Mouse (Mus musculus) left cerebral cortex, postnatal 14 days (tissue): ENCODE measurements around the gene Btn2a2. TPM values are rescaled to one million over a fixed set of nuclear protein-coding genes. Genes with fewer than 3 reads are reported as not detected.
A peak's percentile ranks its signal among the peaks of the same experiment; 100 is the strongest.

Experiments used
- DNase-seq, 2 experiments: peaks; one replicate each; pipeline ENCODE4 v3.0.0; 2021 to 2022; ENCODE audit warnings: low spot score in 2 of 2, mixed read lengths in 1 of 2
- intact Hi-C: fragments of 180-260 bp; cut with DNase I; formaldehyde crosslinking; loops from one replicate; pipeline ENCODE4 v1.15.1; 2025
- long read RNA-seq, 2 experiments: library from polyadenylated mRNA; stranded (forward); transcript quantifications; one replicate each; pipeline ENCODE4 v2.0.0; 2021
- total RNA-seq, 2 experiments: library from RNA; stranded (reverse); gene quantifications; 2 replicates each; pipeline ENCODE4 v1.2.3; 2021

The Btn2a2 gene
- total RNA-seq: 1 to 10 TPM in 1 of 2 experiments, under 1 TPM in 1; 0.82 to 1.3 TPM
- long read RNA-seq, experiment 1, partial matches to known transcripts: 0 of 4 reads
- long read RNA-seq, experiment 1, other reads (novel, unspliced or antisense): 4 of 4 reads
- long read RNA-seq, experiment 2: 0 reads

DNA sequence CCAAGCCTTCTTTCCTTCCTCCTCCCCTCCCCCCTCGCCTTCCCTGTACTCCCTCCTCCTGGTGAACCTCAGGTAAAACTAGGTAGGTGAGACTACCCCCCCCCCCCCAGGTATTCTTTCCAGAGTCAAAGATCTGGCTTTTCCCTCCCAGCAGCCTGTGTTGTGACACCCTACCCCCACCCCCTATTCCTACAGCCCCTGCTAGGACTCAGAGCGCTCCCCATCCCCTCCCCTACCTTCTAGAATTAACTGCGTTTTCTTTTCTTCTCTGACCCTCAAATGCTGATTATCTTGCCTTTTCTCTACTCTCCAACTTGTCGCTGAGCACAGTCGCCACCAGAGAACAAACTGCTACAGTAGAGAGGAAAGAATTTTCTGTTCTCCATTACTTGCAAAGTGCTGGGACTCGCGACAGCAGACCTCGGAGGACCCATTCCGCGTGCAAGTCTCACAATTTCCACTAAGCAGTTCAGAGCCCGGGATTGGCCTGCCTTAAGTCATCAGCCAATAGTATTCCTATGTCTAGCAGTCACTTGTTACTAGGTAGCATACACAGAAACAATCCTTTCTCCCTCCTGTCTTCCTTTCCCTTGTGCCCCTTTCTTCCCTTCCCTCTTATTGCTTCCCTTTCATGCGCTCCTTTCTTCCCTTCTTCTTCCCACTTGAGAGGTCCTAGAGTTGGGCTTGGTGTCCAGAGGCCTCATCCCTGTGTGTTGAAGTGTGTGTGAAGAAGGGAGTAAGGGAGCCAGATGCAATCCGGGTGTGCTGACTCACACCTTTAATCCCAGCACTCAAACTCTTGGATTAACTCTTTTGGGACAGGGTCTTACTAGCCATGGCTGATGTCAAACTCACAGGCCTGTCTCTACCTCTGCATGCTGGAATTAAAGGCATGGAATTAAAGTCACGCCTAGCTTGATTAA lies at the start of gene Btn2a2:
Btn2a2 (minus strand) TSS at position 458 of the 923 bp plus-strand sequence.
- peak; percentile 83 to 91 for DNase-seq
- intact Hi-C loops: no loop called here

DNA sequence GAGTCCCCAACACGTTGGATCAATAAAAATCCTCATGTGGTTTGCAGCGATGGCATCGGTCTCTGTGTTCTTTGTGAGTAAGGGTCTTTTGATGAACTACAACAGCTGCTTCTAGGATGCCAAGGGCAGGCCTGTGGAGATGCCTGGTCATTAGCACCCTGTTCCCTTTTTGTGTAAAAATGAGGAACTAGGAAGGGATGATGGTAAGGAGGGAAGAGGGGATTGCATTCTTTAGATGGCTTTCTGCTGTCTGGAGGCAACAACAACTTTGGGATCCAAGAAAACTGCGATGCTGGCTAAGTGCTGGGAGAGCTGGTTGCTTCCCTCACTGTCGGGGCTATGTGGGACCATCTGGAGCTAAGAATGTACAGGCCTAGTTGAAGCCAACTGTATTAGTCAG lies 49.6 kb upstream of the Btn2a2 start:
- no peak for DNase-seq
- intact Hi-C loops: loop anchor here (10.0 kb wide), 1 partner anchor 1823 kb away; the partner anchor contains the start of genes Hist1h2ai, Hist1h2bl and Hist1h3h

DNA sequence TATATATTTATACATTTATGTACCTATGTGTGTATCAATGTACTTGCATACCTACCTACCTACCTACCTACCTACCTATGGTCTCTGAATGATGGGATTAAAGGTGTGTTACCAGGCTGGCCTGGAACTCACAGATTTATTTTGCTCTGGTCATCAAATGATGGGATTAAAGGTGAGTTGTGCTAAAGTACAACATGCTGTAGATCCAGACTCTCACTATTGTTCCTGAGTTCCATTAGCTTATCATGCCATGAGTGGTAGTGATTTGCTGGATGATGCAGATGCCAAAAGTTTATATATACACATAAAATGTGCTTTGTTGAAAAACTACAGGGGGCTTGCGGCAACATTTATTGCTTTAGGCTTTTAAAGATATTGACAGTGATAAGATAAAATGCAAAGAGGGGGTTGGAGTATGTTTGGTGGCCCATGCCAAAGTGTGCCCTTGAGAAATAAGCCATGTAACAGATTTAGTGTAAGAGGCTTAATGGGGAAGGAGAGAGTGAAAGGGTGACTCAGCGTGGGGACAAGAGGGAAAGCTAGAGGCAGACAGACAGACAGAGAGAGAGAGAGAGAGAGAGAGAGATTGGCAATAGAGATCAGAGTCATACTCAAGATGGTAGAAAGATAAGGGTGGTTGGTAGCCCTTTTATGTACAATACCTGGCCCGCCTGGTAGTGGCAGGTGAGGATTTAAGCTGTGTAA lies 48.5 kb upstream of the Btn2a2 start:
- no peak for DNase-seq
- intact Hi-C loops: loop anchor here (10.0 kb wide), 1 partner anchor 1822 kb away; the partner anchor contains the start of genes Hist1h2ai, Hist1h2bl and Hist1h3h

DNA sequence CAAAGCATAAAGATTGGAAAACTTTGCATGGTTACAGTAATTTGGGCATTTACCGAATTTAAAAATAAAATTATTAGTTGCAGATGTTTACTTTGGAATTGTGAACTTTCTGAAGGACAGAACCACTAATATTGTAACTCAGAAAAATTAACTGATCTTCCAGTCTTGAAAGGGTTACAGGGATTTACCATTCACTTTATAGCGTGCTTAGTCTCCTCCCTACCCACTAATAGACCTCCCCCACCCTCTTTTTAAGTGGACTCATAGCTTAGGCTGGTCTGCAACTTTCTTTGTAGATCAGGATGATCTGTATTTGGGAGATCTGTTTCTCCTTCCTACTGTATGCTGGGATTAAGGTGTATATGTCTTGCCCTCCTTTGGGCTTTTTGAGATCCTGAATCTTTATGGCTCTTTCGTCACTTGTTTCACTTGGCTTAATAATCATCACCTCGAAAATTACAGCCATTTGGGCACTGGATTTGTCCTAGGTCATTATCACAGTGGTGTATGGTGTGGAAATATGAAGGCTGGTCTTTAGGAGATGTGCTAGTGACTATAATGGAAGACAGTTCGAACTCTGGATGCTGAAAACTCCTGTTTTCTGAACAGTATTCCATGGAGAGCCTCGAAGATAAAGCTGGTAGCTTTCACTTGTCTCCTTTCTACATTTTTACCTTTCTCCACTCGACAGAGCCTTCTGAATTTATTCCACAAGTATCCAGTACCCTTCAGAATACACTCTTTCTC lies 47.6 kb upstream of the Btn2a2 start:
- intact Hi-C loops: loop anchor here (10.0 kb wide), 1 partner anchor 1821 kb away; the partner anchor contains the start of genes Hist1h2ai, Hist1h2bl and Hist1h3h
- no peak for DNase-seq

DNA sequence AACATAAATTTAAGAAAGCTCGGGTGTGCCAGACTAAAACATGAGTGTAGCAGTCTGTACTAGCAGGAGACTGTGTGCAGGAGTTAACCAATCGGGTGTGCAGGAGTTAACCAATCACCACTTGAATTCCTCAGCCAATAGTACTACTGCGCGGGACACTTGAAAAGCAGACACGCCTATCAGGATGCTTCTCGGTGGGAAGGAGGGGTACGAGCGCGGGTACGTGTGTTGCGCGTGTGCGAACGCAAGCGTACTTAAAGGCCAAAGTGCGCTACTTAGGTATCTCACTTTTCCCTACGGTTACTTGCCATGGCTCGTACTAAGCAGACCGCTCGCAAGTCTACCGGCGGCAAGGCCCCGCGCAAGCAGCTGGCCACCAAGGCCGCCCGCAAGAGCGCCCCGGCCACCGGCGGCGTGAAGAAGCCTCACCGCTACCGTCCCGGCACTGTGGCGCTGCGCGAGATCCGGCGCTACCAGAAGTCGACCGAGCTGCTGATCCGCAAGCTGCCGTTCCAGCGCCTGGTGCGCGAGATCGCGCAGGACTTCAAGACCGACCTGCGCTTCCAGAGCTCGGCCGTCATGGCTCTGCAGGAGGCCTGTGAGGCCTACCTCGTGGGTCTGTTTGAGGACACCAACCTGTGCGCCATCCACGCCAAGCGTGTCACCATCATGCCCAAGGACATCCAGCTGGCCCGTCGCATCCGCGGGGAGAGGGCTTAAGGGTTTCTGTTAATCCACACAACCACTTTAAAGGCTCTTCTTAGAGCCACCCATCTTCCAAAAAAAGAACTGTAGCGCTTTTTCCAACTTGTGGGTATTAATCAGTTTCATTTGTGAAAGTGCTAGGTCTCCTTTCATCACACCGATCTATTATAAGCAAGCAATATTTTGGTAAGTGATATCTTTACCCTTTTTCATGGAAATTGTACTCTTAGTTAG lies 46.7 kb upstream of the Btn2a2 start, which contains the start of gene Hist1h3g:
Hist1h3g (plus strand) TSS at position 286 of the 939 bp plus-strand sequence.
- intact Hi-C loops: loop anchor here (10.0 kb wide), 1 partner anchor 1821 kb away; the partner anchor contains the start of genes Hist1h2ai, Hist1h2bl and Hist1h3h
- peak; percentile 95 to 97 for DNase-seq

DNA sequence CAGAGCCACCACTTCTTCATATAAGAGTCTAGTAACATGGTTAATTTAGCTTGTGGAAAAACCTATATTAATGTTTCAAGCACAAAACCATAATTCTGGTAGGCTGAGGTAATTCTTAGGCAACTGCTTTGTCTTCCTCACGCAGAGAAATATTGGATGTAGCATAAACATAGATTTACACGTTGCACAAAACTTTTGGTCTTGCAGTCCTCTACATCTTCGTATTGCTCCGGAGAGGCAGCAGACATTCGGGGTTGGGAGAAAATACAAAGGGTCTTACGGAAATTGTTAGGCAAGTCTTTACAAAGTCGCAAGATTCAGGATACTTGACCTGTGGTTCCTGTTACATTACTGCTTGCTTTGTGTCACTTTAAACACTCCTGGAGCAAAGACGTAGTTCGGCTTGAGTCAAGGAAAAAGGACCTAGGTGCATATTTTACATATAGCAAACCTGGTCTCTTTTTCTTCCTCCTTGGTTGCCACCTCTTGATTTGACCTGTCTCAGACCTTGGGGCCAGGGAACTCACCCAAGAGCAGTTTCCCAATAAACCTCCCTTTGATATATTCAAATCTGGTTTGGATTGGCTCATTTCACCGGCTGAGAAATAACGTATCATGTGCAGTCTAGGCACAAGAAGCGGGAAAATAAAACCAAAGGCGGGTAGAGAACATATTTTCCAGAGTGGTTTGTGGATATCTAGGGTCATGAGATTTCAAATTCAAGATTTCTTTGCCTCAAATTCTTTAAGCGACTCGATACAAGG lies 45.9 kb upstream of the Btn2a2 start:
- no peak for DNase-seq
- intact Hi-C loops: loop anchor here (5.0 to 10.0 kb wide), 2 partner anchors 1492 to 1820 kb away; partner anchors contain the start of genes Hist1h2ag, Hist1h2ai, Hist1h2bj and Hist1h2bl

DNA sequence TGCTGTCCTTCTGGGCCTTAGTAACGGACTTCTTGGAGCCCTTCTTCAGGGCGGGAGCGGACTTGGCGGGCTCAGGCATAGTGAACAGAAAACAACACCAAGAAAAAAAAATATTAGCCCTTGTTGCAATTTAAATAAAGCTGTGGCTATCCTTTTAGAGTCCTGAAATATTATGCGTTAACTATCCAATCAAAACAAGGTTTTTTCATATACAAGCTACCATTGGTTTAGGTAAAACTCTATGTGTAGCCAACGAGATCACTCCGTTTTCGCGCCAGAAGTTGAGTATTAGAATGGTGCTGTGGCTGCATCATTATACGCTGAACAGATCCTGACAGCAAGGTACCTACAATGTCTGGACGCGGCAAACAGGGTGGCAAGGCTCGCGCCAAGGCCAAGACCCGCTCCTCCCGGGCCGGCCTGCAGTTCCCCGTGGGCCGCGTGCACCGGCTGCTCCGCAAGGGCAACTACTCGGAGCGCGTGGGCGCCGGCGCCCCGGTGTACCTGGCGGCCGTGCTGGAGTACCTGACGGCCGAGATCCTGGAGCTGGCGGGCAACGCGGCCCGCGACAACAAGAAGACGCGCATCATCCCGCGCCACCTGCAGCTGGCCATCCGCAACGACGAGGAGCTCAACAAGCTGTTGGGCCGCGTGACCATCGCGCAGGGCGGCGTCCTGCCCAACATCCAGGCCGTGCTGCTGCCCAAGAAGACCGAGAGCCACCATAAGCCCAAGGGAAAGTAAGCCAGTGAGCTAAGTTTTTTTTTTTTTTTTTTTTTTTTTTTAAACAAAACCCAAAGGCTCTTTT lies 45.1 kb upstream of the Btn2a2 start, which contains the start of gene Hist1h2af:
Hist1h2af (plus strand) TSS at position 347 of the 808 bp plus-strand sequence.
- peak; percentile 80 to 84 for DNase-seq
- intact Hi-C loops: loop anchor here (5.0 to 10.0 kb wide), 2 partner anchors 1491 to 1819 kb away; partner anchors contain the start of genes Hist1h2ag, Hist1h2ai, Hist1h2bj and Hist1h2bl

DNA sequence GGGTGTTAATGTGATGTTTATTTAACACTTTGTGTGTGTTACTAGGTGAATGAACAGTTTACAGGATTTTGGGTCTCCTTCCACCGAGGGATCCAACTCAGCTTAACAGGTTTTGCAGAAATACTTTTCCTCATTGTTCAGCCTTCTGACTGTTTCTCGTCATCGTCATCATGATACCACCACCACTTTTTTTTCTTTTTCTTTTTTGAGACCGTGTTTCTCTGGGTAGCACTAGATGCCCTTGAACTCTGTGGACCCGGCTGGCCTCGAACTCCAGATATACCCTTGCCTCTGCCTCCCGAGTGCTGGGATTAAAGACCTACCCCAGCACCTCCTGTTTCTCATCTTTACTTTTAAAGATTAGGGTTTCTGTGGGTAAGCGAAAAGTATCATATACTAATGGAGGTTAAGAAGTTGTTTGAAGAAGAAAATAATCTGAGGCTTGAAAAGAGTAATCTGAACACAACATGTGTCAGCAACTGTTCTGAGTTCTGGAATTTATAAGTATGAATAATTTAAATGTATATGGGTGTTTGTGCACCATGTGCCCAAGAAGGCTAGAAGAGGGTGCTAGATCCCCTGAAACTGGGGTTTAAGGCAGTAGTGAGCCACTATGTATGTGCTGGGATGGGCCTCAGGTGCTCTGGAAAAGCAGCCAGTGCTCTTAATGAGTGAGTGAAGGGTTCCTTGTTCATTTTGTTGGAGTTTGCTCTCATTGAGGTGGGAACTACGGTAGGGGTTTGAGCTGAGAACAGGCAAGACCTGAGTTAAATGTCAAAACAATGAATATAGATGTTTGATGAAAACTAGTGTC lies 43.8 kb upstream of the Btn2a2 start:
- intact Hi-C loops: loop anchor here (5.0 to 10.0 kb wide), 2 partner anchors 1490 to 1818 kb away; partner anchors contain the start of genes Hist1h2ag, Hist1h2ai, Hist1h2bj and Hist1h2bl
- DNase-seq: no peak

DNA sequence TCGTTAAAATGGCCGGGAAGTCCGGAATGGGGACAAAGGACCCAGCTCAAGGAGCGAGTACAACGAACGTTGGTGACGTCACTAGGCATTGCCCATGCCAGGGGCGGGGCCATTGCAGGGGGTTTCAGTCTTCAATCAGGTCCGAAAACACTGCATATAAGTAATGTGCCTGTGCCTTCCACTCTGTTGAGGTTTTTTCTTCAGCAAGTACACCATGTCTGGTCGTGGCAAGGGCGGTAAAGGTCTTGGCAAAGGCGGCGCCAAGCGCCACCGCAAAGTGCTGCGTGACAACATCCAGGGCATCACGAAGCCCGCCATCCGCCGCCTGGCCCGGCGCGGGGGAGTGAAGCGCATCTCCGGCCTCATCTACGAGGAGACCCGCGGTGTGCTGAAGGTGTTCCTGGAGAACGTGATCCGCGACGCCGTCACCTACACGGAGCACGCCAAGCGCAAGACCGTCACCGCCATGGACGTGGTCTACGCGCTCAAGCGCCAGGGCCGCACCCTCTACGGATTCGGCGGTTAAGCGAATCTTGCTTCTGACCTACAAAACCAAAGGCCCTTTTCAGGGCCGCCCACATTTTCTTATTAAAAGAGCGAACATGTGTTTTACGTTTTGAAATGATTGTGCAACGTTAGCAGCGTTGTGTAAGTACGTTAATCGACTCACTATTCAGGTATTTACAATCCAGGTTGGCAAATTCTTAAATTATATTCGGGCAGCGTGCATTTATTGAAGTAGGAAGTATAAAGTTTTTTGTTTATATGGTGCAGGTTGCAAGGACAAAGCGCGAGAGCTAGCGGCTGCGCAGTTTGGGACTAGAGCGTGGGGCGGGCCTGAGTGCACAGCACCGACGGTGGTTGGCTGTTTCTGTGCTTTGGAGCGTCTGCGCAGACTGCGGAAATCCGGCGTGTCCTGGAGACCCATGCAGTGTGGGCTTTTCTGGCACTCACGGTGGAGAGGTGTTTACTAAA lies 42.5 kb upstream of the Btn2a2 start, which contains the start of gene Hist1h4h:
Hist1h4h (plus strand) TSS at position 150 of the 975 bp plus-strand sequence.
- peak; percentile 98 for DNase-seq
- intact Hi-C loops: loop anchor here (5.0 to 10.0 kb wide), 2 partner anchors 1489 to 1816 kb away; partner anchors contain the start of genes Hist1h2ag, Hist1h2ai, Hist1h2bj and Hist1h2bl

DNA sequence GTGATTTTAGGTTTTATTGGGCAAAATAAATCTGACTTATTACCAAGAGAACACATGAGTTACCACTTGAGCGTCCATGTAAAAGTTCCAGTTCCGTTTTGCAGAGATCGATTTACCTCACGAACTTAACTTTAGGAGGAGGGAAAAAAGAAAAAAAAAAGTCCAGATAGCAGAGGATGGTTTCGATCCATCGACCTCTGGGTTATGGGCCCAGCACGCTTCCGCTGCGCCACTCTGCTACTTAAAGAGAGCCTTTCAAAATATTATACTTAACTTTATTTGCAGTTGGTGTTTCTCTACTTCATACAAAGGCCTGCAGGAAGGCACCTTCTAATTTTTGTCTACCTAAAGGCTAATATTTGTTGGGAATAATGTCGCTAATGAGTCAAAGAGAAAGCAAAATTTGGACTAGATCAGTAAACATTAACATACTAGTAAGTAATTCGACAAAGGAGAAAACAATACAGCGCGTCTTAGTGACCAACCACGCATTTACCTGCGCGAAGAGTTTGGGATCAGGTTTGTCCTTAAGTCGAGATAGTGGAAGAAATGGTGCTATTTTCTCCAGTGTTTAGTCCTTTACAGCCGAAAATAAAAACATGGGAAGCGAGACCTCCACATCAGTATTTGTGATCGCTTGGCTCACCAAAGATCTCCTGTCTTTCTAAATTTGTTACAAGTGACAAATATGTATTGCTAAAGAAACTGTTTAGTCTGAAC lies 41.7 kb upstream of the Btn2a2 start:
- peak; percentile 78 to 79 for DNase-seq

DNA sequence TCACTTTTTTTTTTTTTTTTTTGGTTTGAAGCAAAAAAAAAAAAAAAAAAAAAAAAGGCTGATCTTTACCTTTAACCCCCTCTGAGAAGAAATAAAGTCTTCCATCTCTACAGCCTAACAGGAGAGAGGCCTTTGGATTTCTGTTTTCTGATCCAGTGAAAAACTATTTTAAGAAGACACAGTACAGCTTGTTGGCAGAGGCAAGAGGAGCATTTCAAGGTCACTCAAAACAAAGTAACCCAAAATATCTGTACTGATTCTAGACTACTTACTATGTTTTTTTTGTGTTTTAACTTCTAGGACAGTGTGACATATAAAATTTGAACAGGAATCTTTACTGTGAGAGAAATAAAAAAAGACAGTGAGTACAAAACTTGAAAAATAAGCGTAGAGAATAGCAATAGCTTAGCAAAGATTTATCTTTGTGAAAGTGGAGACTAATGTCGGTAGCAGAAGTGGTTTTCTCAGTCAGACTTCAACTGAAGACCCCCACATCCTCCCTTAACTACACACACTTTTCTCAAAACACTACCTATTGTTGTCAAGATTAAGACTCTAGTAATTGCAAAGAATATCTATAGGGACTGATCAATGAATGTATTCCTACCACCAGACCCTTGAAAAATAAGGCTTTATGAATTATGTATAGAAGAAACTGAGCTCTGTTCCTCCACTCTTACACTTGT lies 41.0 kb upstream of the Btn2a2 start:
- no peak for DNase-seq
- intact Hi-C loops: loop anchor here (5.0 to 10.0 kb wide), 2 partner anchors 1487 to 1815 kb away; partner anchors contain the start of genes Hist1h2ag, Hist1h2ai, Hist1h2bj and Hist1h2bl

More for the DNA sequence above, 41.7 kb upstream of the Btn2a2 start:
- intact Hi-C loops: loop anchor here (5.0 to 10.0 kb wide), 2 partner anchors 1488 to 1816 kb away; partner anchors contain the start of genes Hist1h2ag, Hist1h2ai, Hist1h2bj and Hist1h2bl

DNA sequence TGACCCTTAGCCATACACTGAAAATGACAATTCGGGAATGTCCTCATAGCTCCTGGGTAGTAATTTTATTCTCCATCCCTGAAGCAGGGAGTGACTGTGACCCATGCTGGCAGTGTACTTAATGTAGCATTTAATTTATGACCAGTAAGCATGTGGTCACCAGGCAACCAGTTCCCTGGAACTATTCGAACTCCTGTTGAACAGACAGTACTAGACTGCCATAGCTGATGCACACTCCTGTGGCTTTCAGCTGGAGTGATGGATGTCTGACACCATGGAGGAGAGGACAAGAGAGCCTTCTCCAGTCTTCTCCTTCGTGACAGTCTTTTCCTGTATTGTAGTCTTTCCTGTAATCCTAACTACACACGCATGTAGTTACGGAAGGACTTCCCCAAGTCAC lies 40.3 kb upstream of the Btn2a2 start:
- DNase-seq: no peak
- intact Hi-C loops: no loop called here
